Comparison of ENCODE assay signal across 18 mouse cellular contexts in genomic region chr5:72225576-72226298, GRCm38 (mm10). TPM values are rescaled to one million over a fixed set of nuclear protein-coding genes. Genes with fewer than 3 reads are reported as not detected.
DNase-seq lines count a peak whose midpoint lies in the region; ATAC-seq and TF ChIP-seq lines count a peak whose summit lies in the region.
"Had no signal": no experiment of that assay in that cellular context is flagged by ENCODE, and none has a peak within 500 bp of the region (broad histone marks: within the 10 kb centered on the region; RNA-seq: fewer than 3 reads in every experiment).

No protein-coding gene starts in this region.

- peak overlapping the region; percentile 51 for H3K4me2 ChIP-seq in liver, embryonic 16.5 days (ENCODE audit: low read depth, low read length)
- H3K4me2 ChIP-seq: forebrain, embryonic 15.5 days; kidney, embryonic 15.5 days; midbrain, embryonic 12.5 days had no signal

- H3K27ac ChIP-seq in left cerebral cortex, adult 2 months = peak overlapping the region; percentile 28; the same call in 1 of the 2 replicates
- peak overlapping the region; percentile 46; the same call in 1 of the 2 replicates for H3K27ac ChIP-seq in cortical plate, adult 2 months (ENCODE audit: insufficient read depth, low read length)
- H3K27ac ChIP-seq in liver, embryonic 16.5 days (ENCODE audit: low read length) = peak overlapping the region; percentile 70
- H3K27ac ChIP-seq: forebrain, embryonic 15.5 days; hindbrain, postnatal 0 days; kidney, embryonic 15.5 days; midbrain, embryonic 12.5 days had no signal

- no peaks in the 10 kb centered on the region for H3K9me3 ChIP-seq in liver, embryonic 16.5 days (replicated peaks; ENCODE audit: control insufficient read depth, low read length)
- H3K9me3 ChIP-seq: forebrain, embryonic 15.5 days; kidney, embryonic 15.5 days; midbrain, embryonic 12.5 days had no signal

- H3K36me3 ChIP-seq in liver, embryonic 16.5 days (ENCODE audit: control insufficient read depth, insufficient read depth) = no peaks in the 10 kb centered on the region
- H3K36me3 ChIP-seq: forebrain, embryonic 15.5 days; kidney, embryonic 15.5 days; midbrain, embryonic 12.5 days had no signal

- 40% methylated on average over 13 of the region's 13 CpGs for WGBS in liver, embryonic 16.5 days (ENCODE audit: insufficient replicate concordance)

- DNase-seq in left cerebral cortex, adult 2 months (ENCODE audit: extremely low spot score in 1 of 2, low spot score in 2 of 2) = no peak
- DNase-seq in left cerebral cortex, postnatal 4 days = no peak
- DNase-seq in MEL-GATA-1-ER (ENCODE audit: extremely low read depth, low read depth) = peak; percentile 38
- no peak for DNase-seq in right cerebral cortex, postnatal 36 days (ENCODE audit: low spot score in 2 of 2)
- no peak for DNase-seq in kidney, adult 8-10 months
- DNase-seq in frontal cortex, postnatal 25 days (ENCODE audit: low spot score in 2 of 2) = no peak
- DNase-seq: cerebellum, postnatal 36 days; gastrocnemius, postnatal 14 days; layer of hippocampus, adult 9-11 months; lung, adult 18-20 months; thymus, postnatal 14 days had no signal

- H3K27me3 ChIP-seq in liver, embryonic 16.5 days (ENCODE audit: control insufficient read depth, insufficient read depth, low read depth, low read length) = no peaks in the 10 kb centered on the region
- H3K27me3 ChIP-seq: forebrain, embryonic 15.5 days; kidney, embryonic 15.5 days; midbrain, embryonic 12.5 days; Patski had no signal

- intact Hi-C loops in left cerebral cortex, adult 2 months (cut with DNase I) = no loop called here
- intact Hi-C loops in left cerebral cortex, postnatal 4 days (cut with DNase I) = no loop called here

- peak; percentile 82 for ATAC-seq in liver, embryonic 16.5 days (ENCODE audit: low read depth)
- ATAC-seq: forebrain, embryonic 15.5 days; hindbrain, postnatal 0 days; Patski had no signal

- no peak for TF ChIP-seq CTCF in left cerebral cortex, adult 2 months (IDR thresholded peaks at IDR 0.05)
- no peak for TF ChIP-seq CTCF in cortical plate, adult 2 months (IDR thresholded peaks at IDR 0.05; ENCODE audit: extremely low read depth, insufficient read depth, low read length)

- no peak overlapping the region for H3K4me3 ChIP-seq in left cerebral cortex, adult 2 months
- H3K4me3 ChIP-seq in cortical plate, adult 2 months (ENCODE audit: insufficient read depth, low read length) = no peak overlapping the region
- H3K4me3 ChIP-seq in liver, embryonic 16.5 days (ENCODE audit: low read depth, low read length) = 0 out of 2 replicates have a peak overlapping the region, but pooled peaks have one; percentile 24
- H3K4me3 ChIP-seq: forebrain, embryonic 15.5 days; kidney, embryonic 15.5 days; midbrain, embryonic 12.5 days had no signal

- no peaks in the 10 kb centered on the region for H3K4me1 ChIP-seq in cortical plate, adult 2 months (ENCODE audit: control insufficient read depth, insufficient read depth, low read length)
- H3K4me1 ChIP-seq in liver, embryonic 16.5 days (ENCODE audit: control insufficient read depth, low read depth, low read length) = peaks cover 20% of the 10 kb centered on the region
- H3K4me1 ChIP-seq: forebrain, embryonic 15.5 days; midbrain, embryonic 12.5 days had no signal

- TF ChIP-seq POLR2A in cortical plate, adult 2 months (IDR thresholded peaks at IDR 0.05; ENCODE audit: extremely low read depth, insufficient read depth, low read length) = no peak

- H3K9ac ChIP-seq in liver, embryonic 16.5 days (ENCODE audit: low read depth, low read length) = peak overlapping the region; percentile 31
- H3K9ac ChIP-seq: forebrain, embryonic 15.5 days; kidney, embryonic 15.5 days; midbrain, embryonic 12.5 days had no signal

RNA-seq across cellular contexts. Expression of gene Commd8, which starts 57.7 kb away (rescaled TPM):
- 10 to 100 TPM; 85.5 to 86.0 TPM for total RNA-seq in left cerebral cortex, adult 2 months (2021)
- total RNA-seq in left cerebral cortex, postnatal 4 days (2021) = 10 to 100 TPM; 72.6 to 74.9 TPM
- polyA plus RNA-seq in cortical plate, adult 2 months (2012; rRNA removed) = 77.9 and 85.2 TPM in 2 replicates
- 47.6 and 58.8 TPM in 2 replicates for polyA plus RNA-seq in liver, embryonic 16.5 days (2015; fragmentation: Nextera tagmentation; extraction: Ambion mirVana)
